Mouse (Mus musculus) midbrain, embryonic 14.5 days (tissue): ENCODE measurements at regions not wholly inside any gene's neighbourhood (a gene's known extent, or its start where the extent isn't known, plus 50 kb on each side); places are given as distances from the start of the nearest gene placed in this dataset.

ENCODE experiments used
- ATAC-seq: fragments of 200-750 bp; cut with Nextera tagmentation; 2 replicates; pipeline ENCODE4 v1.8.0; 2017; ENCODE audit warnings: moderate number of reproducible peaks, moderate library complexity; ENCODE audit not compliant: low FRiP score, low TSS enrichment
- DNase-seq: peaks from one replicate; pipeline ENCODE4 v3.0.0-alpha.2; 2015
- H3K27ac ChIP-seq: fragments of 300-500 bp; sonication (generic); replicated peaks from 2 replicates; pipeline ENCODE4 v1.5.1; 2014; ENCODE audit warnings: mild to moderate bottlenecking, low read depth, low read length, moderate library complexity
- H3K27me3 ChIP-seq: fragments of 300-500 bp; sonication (generic); 2 replicates; pipeline ENCODE4 v1.6.1; 2014; ENCODE audit warnings: low read length, control low read depth, mixed read lengths; ENCODE audit not compliant: control insufficient read depth, insufficient read depth
- H3K36me3 ChIP-seq: fragments of 300-500 bp; sonication (generic); 2 replicates; pipeline ENCODE4 v1.6.1; 2014; ENCODE audit warnings: low read length, control low read depth; ENCODE audit not compliant: control insufficient read depth, insufficient read depth
- H3K4me1 ChIP-seq: fragments of 300-500 bp; sonication (generic); 2 replicates; pipeline ENCODE4 v1.6.1; 2014; ENCODE audit warnings: mild to moderate bottlenecking, antibody characterized with exemption, low read length, control low read depth; ENCODE audit not compliant: control insufficient read depth, insufficient read depth
- H3K4me2 ChIP-seq: fragments of 300-500 bp; sonication (generic); 2 replicates; pipeline ENCODE4 v1.6.1; 2014; ENCODE audit warnings: mild to moderate bottlenecking, low read length, moderate library complexity
- H3K4me3 ChIP-seq: fragments of 300-500 bp; sonication (generic); replicated peaks from 2 replicates; pipeline ENCODE4 v1.5.1; 2014; ENCODE audit warnings: low read depth, low read length
- H3K9ac ChIP-seq: fragments of 300-500 bp; sonication (generic); replicated peaks from 2 replicates; pipeline ENCODE4 v1.6.1; 2014; ENCODE audit warnings: mild to moderate bottlenecking, low read length, moderate library complexity
- H3K9me3 ChIP-seq: fragments of 300-500 bp; sonication (generic); 2 replicates; pipeline ENCODE4 v1.6.1; 2016; ENCODE audit warnings: low read length, control low read depth, mixed read lengths; ENCODE audit not compliant: control insufficient read depth
- WGBS: fragments of 180-500 bp; shearing (Covaris S2); extraction: QIAGEN DNeasy Blood & Tissue Kit; methylation state at CpG from one replicate; pipeline ENCODE4 v1.1.7; 2014; 5-methylcytosine and 5-hydroxymethylcytosine counted together

GRCm38 (mm10) chr7:70300516-70300915, 66.0 kb downstream of the Nr2f2 start:
- ATAC-seq (no peak), DNase-seq (no peak)
- Histone ChIP-seq H3K4me1 (no peaks in the 10 kb centered on the region), H3K9me3 (no peaks in the 10 kb centered on the region), H3K4me2 (no peak overlapping the region), H3K27ac (no peak overlapping the region), H3K36me3 (no peaks in the 10 kb centered on the region), H3K27me3 (no peaks in the 10 kb centered on the region), H3K9ac (no peak overlapping the region), H3K4me3 (no peak overlapping the region)
- WGBS, result 80% methylated on average over 5 of the region's 5 CpGs

DNA sequence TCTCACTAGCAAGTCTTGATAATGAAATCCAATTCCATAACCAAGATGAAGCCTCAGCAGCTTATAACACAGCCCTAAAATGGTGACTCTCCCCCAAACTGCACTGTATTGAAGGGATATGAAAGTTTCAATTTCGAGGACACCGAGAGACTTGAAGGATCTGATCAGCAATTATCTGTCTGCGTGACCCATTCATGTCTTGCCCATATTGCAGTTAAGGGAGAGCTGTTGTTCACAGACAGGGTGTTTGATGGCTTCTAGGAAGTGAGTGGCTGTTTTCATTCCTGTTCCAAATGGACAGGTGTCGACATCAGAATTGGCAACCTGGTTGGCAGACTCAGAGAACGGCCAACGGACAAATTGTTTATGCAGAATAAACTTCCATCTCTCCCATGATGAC, 75.1 kb downstream of the Nr2f2 start:
- Histone ChIP-seq H3K27ac (no peak overlapping the region), H3K4me1 (0 out of 2 replicates have a peak, but pooled peaks cover 5% of the 10 kb centered on the region), H3K36me3 (no peaks in the 10 kb centered on the region), H3K4me3 (no peak overlapping the region), H3K27me3 (peaks cover 58% of the 10 kb centered on the region), H3K9me3 (no peaks in the 10 kb centered on the region), H3K9ac (no peak overlapping the region), H3K4me2 (no peak overlapping the region)
- ATAC-seq (no peak), DNase-seq (no peak)
- WGBS, result 96% methylated on average over 6 of the region's 6 CpGs

DNA sequence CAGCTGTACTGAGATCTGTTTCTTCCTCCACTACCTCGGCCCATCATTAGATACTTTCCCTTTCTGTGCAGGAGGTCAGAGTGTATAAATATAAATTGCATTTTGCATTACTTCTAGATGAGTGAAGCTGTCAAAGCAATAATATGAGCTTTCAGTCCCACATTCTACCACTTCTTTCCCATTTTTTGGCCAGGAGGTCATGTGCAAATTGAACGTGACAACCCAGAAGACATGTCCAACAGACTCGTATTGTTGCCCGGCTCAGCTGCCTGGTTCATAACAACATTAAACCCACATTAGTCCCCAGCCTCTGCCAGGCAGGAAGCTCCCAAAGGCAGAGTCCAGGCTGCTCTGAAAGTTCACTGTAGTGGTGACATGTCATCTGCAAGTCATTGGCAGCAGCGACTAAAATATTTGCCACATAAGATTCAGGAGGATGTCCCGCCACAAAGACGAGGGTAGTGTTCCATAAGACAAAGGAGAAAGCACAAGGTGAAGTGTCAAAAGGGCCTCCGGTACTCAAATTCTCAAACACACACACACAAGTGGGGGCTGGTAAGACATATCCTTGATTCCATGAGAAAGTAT, 75.7 kb downstream of the Nr2f2 start:
- no peaks in the 10 kb centered on the region for H3K36me3 ChIP-seq
- 63% methylated on average over 8 of the region's 8 CpGs for WGBS
- H3K9ac ChIP-seq, result no peak overlapping the region
- DNase-seq (no peak), ATAC-seq (no peak)
- no peaks in the 10 kb centered on the region for H3K9me3 ChIP-seq
- H3K27ac ChIP-seq, result no peak overlapping the region
- peaks cover 62% of the 10 kb centered on the region for H3K27me3 ChIP-seq
- H3K4me1 ChIP-seq, result 0 out of 2 replicates have a peak, but pooled peaks cover 5% of the 10 kb centered on the region
- H3K4me3 ChIP-seq, result no peak overlapping the region
- H3K4me2 ChIP-seq, result no peak overlapping the region

- no peaks in the 10 kb centered on the region for H3K36me3 ChIP-seq
- no peak overlapping the region for H3K9ac ChIP-seq
- H3K4me3 ChIP-seq, result no peak overlapping the region
- no peak overlapping the region for H3K27ac ChIP-seq
- H3K4me1 ChIP-seq, result 0 out of 2 replicates have a peak, but pooled peaks cover 5% of the 10 kb centered on the region
- ATAC-seq (no peak), DNase-seq (no peak)
- 16% methylated on average over 6 of the region's 6 CpGs for WGBS
- H3K4me2 ChIP-seq, result no peak overlapping the region
- peaks cover 68% of the 10 kb centered on the region for H3K27me3 ChIP-seq
- no peaks in the 10 kb centered on the region for H3K9me3 ChIP-seq
Measured at GRCm38 (mm10) chr7:70290277-70290676, 76.3 kb downstream of the Nr2f2 start.

DNA sequence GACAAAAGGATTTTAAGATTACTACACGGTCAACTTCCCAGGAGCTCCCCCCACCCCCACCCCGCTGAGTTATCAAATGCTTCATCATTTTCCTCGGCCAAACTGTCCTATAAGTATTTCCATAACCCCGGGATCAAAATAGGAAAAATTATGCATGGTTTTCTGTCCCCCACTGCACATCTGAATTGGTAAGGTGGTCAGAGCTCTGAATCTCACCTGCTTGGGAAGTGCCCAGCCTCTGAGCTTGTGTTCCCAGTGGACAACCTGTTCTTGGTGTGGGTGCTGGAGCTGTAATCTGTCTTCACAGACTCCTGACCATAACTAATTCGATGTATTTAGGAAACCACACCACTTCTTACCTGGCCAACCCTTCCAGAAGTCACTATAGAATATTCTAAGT, 77.9 kb downstream of the Nr2f2 start:
- 0 out of 2 replicates have a peak, but pooled peaks cover 5% of the 10 kb centered on the region for H3K4me1 ChIP-seq
- no peak overlapping the region for H3K4me3 ChIP-seq
- no peak overlapping the region for H3K9ac ChIP-seq
- ATAC-seq (no peak), DNase-seq (no peak)
- H3K27ac ChIP-seq, result no peak overlapping the region
- H3K9me3 ChIP-seq, result no peaks in the 10 kb centered on the region
- H3K36me3 ChIP-seq, result no peaks in the 10 kb centered on the region
- peaks cover 84% of the 10 kb centered on the region for H3K27me3 ChIP-seq
- WGBS, result 12% methylated on average over 5 of the region's 5 CpGs
- H3K4me2 ChIP-seq, result no peak overlapping the region

GRCm38 (mm10) chr7:70287891-70288421, 78.6 kb downstream of the Nr2f2 start:
- DNase-seq (peak; percentile 37), ATAC-seq (no peak)
- H3K27me3 ChIP-seq, result peaks cover 91% of the 10 kb centered on the region
- H3K4me3 ChIP-seq, result peak overlapping the region; percentile 12; the same call in 1 of the 2 replicates
- no peak overlapping the region for H3K27ac ChIP-seq
- peak overlapping the region; percentile 43 for H3K4me2 ChIP-seq
- H3K9me3 ChIP-seq, result no peaks in the 10 kb centered on the region
- 0 out of 2 replicates have a peak, but pooled peaks cover 5% of the 10 kb centered on the region for H3K4me1 ChIP-seq
- no peaks in the 10 kb centered on the region for H3K36me3 ChIP-seq
- 0% methylated on average over 29 of the region's 29 CpGs for WGBS
- H3K9ac ChIP-seq, result no peak overlapping the region

GRCm38 (mm10) chr7:70286836-70287355, 79.6 kb downstream of the Nr2f2 start:
- Histone ChIP-seq H3K4me1 (0 out of 2 replicates have a peak, but pooled peaks cover 5% of the 10 kb centered on the region), H3K27me3 (peaks cover 97% of the 10 kb centered on the region), H3K9me3 (no peaks in the 10 kb centered on the region), H3K36me3 (no peaks in the 10 kb centered on the region), H3K4me2 (no peak overlapping the region), H3K9ac (no peak overlapping the region), H3K27ac (no peak overlapping the region), H3K4me3 (no peak overlapping the region)
- 10% methylated on average over 14 of the region's 14 CpGs for WGBS
- ATAC-seq (no peak), DNase-seq (peak; percentile 14)

- Histone ChIP-seq H3K4me3 (no peak overlapping the region), H3K4me1 (0 out of 2 replicates have a peak, but pooled peaks cover 9% of the 10 kb centered on the region), H3K27ac (no peak overlapping the region), H3K9me3 (no peaks in the 10 kb centered on the region), H3K36me3 (no peaks in the 10 kb centered on the region), H3K4me2 (no peak overlapping the region), H3K9ac (no peak overlapping the region), H3K27me3 (peaks cover 97% of the 10 kb centered on the region)
- DNase-seq, result no peak
- no peak for ATAC-seq
- 3% methylated on average over 3 of the region's 3 CpGs for WGBS
Measured at GRCm38 (mm10) chr7:70285344-70285743, 81.2 kb downstream of the Nr2f2 start.

- no peak overlapping the region for H3K27ac ChIP-seq
- DNase-seq (no peak), ATAC-seq (no peak)
- H3K9ac ChIP-seq, result no peak overlapping the region
- 0 out of 2 replicates have a peak, but pooled peaks cover 9% of the 10 kb centered on the region for H3K4me1 ChIP-seq
- H3K9me3 ChIP-seq, result no peaks in the 10 kb centered on the region
- no peak overlapping the region for H3K4me2 ChIP-seq
- no peaks in the 10 kb centered on the region for H3K36me3 ChIP-seq
- peaks cover 93% of the 10 kb centered on the region for H3K27me3 ChIP-seq
- no peak overlapping the region for H3K4me3 ChIP-seq
- 4% methylated on average over 1 of the region's 1 CpGs for WGBS
Measured at GRCm38 (mm10) chr7:70283836-70284235, 82.7 kb downstream of the Nr2f2 start.
